Mouse (Mus musculus) ES-CJ7 (cell line): Measurements from ENCODE around the gene Apbb2.
A peak's percentile ranks its signal among the peaks of the same experiment; 100 is the strongest.

Experiments
- DNase-seq: peaks from one replicate; pipeline ENCODE4 v3.0.0; 2011; ENCODE audit warnings: low read depth, low spot score

Gene Apbb2

DNA sequence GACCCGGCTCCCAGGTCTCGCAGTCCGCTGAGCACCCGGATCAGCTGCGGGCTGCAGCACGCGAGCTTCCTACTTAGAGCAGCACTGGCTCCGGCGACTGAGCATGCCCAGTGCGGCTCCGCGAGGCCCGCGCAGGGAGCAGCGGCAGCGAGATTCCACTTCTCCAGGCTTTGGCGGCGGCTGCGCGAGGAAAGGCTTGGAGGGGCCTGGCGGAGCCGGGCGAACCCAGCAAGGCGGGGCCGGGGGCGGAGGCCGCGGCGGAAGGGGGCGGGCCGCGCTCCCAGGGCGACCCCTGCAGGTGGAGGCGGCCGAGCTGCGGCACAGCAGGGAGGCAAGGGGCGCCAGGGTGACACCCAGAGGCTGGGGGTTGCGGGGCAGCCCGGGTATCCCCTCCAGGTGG, at the start of gene Apbb2:
Apbb2 (minus strand) TSS at position 188 of the 400 bp plus-strand sequence.
- peak; percentile 94 for DNase-seq

DNA sequence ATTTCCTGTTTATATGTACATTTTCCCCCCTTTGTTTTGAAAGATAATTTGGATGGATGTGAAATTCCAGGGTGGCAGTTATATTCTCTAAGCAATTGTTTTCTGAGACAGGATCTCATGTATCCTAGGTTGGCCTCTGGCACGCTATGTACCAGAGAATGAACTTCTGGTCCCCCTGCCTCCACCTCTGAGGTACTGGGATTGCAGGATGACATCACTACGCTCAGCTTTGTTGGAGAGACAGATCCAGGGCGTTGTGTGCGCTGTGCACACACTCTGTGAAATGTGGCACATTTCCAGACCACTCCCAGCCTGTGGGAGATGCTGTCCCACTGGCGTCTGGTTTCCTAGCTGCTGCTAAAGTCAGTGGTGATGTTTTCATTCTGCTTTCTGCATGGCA, 35.6 kb upstream of the Apbb2 start:
- DNase-seq = peak; percentile 19

DNA sequence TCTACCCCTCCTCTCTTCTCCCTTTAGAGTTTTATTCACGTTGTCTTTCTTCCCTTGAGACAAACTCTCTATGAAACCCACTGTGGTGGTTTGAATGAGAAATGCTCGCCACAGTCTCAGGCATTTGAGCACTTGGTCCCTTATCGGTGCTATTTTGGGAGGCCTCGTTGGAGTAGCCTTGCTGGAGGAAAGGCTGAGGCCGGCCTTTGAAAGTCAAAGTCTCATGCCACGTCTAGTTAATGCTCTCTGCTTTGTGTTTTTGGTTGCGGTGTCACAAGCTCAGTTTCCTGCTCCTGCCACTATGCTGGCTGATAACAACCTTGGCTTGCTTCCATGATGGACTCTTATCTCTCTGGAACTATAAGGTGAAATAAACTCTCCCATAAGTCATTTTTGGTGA, 28.9 kb upstream of the Apbb2 start:
- DNase-seq = no peak

DNA sequence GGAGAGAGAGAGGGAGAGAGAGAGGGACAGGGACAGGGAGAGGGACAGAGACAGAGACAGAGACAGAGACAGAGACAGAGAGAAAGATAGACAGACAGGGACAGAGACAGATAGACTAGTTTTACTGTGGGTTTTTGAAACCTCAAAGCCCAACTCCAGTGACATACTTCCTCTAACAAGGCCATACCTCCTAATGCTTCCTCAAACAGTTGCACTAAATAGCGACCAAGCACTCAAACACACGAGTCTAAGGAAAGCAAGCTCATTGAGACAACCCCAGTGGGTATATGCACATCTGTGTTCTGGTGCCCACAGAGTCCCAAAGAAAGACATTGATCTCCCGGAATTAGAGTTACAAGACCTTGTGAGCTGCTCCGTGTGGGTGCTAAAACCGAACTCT, 24.7 kb upstream of the Apbb2 start:
- DNase-seq = no peak

DNA sequence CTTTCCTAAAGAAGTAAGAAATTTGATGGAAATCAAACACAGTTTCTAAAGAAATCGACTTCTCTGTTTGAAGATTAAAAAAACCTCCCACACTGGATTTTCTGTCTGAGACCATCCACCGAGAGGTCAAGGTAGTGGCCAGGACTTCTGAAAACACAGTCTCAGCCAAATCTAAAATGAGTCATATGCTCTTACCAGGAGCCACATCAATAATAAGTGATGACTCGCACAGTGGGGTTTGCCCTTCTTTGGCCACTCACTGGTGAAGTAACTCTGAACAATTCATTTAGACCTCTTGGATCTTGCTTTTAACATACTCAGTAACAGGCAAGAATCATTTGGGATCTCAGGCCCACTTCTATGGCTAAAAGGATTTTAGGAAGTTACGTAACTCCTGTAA, 23.6 kb upstream of the Apbb2 start:
- no peak for DNase-seq

DNA sequence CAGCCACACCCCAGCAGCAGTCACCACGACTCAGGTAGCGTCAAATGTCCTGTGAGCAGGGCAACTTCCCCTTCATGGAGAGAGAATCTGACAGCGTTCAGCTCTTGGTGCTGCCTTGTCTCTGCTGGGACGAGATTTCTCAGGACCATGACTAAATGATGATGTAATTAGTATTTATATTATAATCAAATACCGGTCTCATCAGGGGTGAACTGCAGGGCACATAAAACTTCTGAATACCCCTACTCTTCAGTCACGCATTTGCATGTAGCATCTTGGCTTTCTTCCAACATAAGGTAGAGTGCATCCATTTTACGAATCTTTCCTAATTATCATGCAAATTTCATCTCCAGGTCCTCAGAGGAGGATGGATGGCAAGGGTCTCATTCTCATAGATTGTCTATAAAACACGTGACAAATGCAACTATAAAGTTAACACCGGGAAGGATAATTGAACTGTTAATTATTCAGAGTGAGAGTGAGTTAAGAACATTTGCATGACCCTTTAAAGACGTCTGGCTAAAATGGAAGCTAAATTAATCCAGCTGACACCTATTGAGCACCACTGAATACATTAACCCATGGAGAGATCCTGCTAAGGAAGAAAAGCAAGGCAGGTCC, 17.0 kb upstream of the Apbb2 start:
- DNase-seq = no peak

DNA sequence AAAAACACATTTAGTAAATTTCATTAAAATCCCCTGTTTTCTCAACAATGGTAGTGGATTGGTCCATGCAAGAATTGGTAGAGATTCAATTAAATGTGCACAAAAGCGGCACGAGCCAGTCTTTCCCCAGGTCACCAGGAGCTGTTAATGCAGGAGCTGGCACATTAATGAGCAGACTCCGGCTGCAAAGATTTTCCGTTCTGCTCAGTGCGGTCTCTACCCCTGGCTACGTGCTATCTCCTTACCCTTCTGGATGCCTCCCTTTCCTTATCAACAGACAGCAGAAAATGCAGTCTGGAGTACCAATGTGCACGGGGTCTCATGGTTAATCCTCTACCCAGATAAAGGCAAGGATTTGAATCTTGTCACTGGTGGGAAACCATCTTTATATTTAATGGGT, 9.2 kb upstream of the Apbb2 start:
- no peak for DNase-seq

DNA sequence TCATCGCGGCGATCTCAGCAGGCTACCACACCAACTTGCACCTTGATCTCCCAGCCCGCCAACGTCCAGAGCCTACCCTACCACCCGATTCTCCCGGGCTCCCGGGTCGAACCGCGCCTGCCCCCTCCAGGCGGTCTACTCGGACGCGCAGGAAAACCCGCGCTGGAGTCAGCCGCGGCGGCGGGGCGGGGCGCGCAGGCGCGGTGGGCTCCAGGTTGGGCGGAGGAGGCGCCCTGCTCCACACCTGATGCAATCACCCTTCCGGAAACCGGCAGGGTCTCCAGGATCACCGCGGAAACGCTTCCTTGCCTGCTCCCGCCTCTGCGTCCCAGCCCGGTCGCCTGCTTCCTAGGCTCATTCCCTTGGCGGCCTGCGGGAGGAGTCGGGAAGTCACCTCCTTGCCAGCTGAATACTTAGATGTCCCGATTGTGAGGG, 1.6 kb upstream of the Apbb2 start:
- DNase-seq = peak; percentile 92

DNA sequence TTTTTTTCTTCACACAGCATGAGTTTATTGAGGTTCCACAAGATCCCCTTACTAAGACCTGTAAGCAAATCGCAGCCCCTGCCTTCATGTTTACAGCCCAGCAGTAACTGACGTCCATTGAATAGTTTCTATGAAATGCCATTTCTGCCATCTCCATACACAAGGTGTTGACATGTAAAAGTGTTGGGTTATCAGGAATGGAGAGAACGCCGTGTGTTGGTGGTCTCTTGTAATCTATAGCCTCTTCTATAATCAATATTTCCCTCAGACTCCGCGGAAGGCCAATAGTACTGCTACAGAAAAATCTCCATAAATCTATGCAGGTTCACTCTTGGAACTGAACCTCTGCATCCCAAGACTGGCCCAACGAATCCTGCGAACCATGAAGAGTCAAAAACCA, 1.1 kb upstream of the Apbb2 start:
- no peak for DNase-seq

DNA sequence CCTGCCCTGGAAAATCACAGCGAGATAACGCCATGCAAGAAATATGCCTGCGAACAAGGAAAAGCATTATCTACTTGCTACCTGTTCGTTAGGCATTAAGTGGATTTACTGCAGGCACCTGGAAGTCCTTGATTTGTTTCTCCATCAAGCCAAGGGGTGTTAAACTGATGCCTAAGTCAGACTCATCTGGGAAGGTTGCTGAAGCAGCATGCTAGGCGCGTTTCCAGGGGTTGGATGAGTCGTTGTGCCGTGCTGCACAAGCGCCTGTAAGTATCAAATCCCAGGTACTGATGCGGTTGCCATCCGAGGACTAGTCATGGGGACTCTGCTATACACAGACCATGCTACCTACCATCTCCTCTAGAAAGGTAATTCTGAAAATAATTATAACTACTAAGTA, 611 bp upstream of the Apbb2 start:
- DNase-seq = no peak

DNA sequence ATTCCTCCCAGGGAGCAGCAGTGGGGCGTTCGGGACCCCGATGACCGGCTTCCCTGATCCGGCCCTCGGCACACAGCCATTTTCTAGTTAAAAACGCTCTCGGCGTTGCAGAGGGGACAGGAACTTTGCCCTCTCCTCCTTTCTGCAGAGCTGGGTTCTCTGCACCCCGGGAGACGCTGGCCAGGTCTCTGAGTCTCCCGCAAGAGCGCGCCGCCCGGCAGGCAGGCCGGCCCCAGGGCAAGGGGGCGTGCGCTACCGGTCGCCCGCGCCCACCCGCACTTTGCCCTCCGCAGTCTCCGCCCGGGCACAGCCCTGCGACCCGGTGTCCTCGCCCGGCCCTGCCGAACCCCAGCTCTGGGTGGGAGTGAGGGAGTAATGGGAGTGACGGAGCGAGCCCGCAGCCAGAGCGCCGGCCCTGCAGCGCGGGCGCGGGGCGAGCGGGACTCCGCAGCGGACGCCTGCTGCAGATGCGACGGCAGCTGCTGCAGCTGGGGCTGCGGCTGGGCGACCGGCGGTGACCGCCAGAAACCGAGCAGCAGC, 593 bp downstream of the Apbb2 start:
- no peak for DNase-seq

DNA sequence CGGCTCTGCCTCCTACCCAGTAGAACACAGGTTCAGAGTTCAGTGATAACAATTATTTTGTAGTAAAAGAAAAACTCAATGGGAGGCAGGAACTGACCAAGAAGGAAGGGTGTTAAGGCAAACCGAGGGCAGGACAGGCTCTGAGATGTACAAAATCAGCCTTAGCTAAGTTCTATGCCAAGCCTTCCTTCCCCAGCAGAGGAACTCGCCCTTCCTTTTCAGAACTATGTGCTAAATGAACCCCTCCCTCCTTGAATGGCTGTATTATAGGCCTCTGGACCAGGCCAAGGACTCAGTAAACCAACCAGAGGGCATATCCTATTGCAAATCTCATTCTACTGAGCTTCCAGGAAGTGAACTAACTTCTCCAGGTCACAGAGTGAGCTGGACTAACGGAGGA, 3.6 kb downstream of the Apbb2 start:
- DNase-seq = no peak

DNA sequence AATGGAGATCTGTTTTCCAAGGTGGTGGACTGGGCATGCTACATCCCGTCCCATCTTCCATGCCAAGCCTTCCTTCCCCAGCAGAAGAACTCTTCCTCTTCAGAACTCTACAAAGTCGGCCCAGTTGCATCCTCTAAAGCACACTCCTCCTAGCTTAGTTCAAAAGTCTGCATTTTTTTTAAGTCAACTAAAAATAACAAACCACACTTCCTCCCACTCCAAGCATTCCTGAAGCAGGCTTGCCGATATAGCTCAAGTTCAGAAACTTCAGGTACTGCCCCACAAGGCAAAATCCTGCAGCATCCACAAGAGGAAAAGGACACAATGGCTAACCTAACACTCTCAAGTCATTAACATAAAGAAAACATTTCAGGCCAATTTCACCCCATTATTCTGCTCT, 4.9 kb downstream of the Apbb2 start:
- DNase-seq = no peak

DNA sequence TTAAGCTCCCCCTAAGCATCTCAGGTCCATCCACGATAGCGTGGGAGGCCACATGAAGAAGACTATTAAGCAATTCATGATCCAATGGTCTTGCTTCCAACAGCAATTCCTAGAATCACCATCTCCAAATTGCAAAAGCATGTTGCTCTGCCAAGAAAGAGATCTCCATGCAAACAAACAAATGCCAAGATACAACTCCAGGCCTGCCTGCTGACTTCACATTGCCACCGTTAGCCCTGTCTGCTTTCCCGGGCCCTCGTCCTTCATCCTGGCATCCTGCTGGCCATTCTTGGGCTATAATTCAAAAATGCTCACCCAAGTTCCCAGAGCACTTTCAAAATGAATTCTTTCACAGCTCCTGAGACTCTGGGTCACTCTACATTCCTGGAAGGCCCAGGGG, 5.6 kb downstream of the Apbb2 start:
- no peak for DNase-seq

DNA sequence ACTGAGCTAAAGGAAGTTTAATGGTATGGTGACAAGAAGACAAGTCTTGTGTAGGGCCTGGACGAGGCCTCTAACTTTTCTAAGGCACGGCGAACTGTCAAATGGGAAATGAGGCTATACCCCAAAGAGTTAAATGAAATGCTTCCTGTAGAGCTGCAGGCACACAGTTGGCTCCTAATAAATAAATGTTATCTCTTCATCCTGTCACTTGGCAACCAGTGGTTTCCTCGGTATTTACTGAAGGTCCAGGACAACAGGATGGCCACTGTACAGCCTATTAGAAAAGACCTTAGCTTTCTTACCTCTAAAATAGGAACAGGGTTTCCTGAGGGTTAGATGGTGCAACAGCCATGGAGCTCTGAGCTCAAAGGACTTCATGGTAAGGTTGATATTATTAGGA, 6.7 kb downstream of the Apbb2 start:
- no peak for DNase-seq

DNA sequence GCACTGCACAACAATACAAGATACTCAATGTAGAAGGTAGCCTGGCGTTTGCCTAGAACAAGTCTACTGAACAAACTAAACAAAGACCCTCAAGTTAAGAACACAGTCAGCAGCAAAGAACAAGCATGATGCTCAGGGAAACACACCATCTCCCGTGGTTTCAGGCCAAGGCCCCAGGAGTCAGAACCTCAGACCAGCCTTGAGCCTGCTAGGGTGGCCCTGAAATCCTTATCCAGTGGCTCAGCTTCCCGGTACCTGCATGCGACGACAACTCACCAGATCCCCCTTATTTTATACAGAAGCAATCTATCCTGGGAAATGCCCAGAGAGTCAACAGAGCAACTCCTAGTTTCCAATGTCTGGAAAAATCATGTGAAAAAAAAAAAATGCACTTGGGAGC, 7.2 kb downstream of the Apbb2 start:
- no peak for DNase-seq

DNA sequence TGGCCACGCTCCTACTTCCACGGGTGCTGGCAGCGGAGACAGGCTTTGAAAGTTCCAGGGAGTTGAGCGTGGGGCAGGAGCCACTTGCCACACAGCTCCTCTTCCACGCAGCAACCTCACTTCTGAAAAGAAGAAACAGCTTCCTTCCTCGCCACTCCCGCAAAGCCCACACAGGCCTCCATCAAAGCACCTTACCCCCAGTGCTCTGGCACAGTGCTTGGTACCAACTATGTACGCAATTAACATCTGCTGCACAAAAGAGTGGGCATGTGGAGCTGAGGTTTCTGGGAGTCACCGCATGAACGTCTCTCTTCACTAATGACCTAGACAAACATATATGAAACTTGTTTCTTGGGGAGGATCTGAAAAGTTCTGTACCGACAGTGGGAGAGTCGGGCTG, 8.3 kb downstream of the Apbb2 start:
- no peak for DNase-seq

DNA sequence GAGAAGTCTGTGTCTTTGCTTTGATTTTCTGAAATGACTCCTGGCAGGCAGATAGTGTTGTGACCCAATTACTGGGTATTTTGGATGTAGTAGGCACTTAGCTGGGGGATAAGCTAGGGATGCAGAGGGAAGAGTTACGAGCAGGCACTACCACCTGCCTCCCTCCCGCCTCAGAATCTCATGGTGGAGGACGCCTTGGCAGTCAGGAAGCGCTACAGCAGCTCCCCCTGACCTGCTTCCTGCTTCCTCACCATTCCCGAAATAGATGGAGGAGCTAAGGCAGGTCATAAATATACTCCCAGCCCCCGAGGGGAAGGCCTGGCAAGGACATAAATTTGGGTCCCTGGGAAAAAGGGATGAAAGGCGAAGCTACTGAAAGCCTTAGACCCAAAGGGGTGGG, 9.3 kb downstream of the Apbb2 start:
- DNase-seq = no peak

DNA sequence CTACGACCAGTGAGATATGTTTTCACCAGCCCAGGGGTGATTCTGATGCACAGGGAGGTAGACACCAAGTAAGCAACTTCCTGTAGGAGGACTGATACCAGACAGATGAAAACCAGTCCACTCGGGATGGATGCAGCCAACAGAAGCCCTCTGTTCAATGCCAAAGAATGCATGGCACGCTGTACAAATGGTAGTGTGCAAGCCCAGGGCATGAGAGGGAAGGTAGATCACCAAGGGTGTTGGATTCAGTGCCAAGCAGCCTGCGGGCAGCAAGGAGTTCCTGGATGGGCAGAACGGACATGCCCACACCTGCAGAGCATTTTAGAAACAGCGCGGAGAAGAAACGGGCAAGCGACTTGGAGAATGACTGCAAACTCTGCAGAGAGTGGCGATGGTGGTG, 10.8 kb downstream of the Apbb2 start:
- DNase-seq = no peak

DNA sequence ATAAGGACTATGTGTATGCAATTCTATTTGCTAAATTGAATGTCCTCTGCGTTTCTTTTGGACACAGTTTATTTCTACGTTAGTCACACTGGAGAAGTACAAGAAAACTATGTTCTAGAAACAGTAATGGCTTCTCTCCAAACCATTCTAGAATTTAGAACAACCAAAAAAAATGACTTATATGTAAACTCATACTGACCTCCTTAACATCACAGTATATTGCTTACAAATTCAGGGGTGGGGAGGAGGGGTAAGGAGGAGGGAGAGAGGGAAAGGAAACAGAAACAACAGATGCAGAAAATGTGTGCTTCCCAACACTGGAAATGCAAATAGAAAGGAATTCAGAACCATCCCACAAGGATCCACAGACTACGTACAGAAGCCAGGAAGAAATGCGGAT, 11.4 kb downstream of the Apbb2 start:
- no peak for DNase-seq

DNA sequence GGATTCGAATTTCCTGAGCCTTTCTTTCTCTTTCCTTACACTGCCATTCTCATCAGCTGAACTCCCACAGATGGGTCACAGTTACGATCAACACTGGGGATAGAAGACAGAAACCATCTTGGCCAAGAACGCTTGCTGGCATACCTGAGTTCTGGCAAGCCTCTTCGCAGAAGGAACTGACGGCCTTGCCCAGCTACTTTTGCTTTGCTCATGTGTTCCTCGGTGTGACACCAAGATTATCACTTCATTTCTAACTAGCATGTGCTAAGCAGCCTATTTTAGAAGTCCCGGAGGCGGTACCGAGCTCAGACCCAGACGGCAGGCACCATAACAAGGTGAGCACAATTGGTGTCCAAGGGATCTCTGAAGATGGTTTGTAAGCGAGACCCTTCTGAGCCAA, 12.9 kb downstream of the Apbb2 start:
- DNase-seq = no peak

DNA sequence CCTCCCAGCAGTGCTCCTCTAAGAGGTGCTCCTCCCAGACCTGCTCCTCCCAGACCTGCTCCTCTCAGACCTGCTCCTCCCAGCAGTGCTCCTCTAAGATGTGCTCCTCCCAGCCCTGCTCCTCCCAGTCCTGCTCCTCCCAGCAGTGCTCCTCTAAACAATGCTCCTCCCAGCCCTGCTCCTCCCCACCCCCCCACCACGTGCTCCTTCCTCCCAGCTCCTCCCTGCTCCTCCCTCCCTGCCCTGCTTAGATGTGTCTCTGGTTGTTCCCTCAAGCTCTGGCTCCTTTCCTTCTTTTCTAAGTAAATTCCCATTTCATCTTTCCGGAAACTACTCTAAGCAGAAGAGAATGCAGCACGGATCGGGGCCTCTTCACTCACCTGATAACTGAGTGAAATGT, 14.2 kb downstream of the Apbb2 start:
- DNase-seq = no peak

DNA sequence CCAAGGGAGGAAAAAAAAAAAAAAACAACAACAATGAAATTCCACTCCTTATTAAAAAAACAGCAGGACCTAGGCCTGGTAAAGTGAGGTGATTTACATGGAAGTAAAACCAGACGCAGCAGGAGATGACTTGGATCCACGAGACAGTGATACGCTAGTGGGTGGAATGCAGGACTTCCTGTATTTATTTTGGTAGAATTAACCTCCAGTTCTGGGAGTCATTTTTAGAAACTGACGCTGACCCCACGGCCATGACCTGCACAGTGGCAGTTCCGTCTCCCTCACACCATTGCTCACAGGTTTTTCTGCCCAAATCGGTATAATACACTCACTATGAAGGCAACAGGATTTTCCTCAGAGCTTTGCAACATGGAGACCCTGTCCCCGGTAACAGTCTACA, 14.8 kb downstream of the Apbb2 start:
- DNase-seq = no peak

DNA sequence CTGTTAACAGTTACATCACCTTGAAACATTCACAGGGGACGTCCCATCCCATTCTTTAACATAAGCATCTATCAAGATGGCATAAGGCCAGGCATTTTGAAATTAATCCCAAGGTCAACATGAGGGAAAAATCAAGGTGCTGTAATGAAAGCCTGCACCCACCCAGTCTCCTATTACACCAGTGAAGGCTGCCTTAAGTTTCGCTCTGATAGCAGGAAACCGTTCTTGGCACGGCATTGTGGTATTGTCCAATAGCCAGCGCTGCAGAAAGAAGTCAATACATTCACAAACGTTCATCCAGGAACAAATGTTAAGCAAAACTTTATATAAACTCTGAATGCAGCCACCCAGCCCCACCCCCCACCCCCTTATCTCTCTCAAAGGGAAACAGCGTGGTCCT, 15.4 kb downstream of the Apbb2 start:
- DNase-seq = no peak
